Mouse (Mus musculus) CD4-positive helper T cell, adult 2 months (primary cell): Measurements from ENCODE around the gene Tmem14a.
A peak's percentile ranks its signal among the peaks of the same experiment; 100 is the strongest.
"Not testable (repeated sequence)": the region's sequence is repeated elsewhere in the genome, so short reads cannot be mapped to it uniquely, and the experiment has no call there.

Experiments
- DNase-seq: peaks from one replicate; pipeline ENCODE4 v3.0.0-alpha.2; 2012; ENCODE audit warnings: low read depth, missing footprints, low spot score

Gene Tmem14a

GRCm38 (mm10) chr1:21218489-21218919 lies at the start of gene Tmem14a:
Gene Tmem14a (plus strand): TSS chr1:21218575.
- DNase-seq: peak; percentile 91

GRCm38 (mm10) chr1:21185196-21185595 lies 33.2 kb upstream of the Tmem14a start:
- DNase-seq: no peak

DNA sequence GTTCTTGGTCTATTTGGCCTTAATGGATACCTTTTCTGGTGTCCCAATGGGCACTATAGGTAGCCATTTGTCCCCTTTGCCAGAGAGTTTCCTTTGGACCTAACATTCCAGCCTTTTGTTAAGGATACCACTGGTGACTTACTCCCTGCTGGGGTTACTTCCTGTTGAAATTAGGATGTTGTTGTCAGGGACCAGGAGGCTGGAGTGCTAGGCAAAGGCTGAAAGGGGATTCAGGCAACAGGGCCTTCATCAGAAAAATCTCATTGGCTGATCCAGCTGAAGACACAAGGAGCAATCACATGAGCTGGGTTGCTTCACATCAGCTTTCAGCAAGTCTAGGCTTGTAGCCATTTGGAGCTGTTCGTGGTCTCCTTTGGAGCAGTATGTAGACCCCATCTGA lies 12.1 kb upstream of the Tmem14a start:
- no peak for DNase-seq

DNA sequence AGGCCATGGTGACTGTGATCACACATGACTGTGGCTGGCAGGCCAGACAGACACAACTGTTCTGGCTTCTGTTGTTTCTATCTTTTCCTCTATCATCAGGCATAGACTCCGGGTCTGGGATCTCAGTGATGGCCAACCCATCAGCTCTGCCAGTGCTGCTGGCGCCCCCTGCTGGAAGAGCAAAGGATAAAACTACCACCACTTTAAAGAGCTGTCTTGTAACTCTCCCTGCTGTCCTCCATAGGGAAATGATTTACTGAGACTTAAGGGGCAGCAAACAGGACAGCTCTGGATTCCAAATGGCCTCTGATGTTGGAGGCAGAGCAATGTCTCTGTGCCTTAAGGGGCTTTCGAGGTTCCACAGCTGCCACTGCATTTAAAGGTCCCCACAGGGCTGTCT lies 4.8 kb upstream of the Tmem14a start:
- not testable (repeated sequence) for DNase-seq

DNA sequence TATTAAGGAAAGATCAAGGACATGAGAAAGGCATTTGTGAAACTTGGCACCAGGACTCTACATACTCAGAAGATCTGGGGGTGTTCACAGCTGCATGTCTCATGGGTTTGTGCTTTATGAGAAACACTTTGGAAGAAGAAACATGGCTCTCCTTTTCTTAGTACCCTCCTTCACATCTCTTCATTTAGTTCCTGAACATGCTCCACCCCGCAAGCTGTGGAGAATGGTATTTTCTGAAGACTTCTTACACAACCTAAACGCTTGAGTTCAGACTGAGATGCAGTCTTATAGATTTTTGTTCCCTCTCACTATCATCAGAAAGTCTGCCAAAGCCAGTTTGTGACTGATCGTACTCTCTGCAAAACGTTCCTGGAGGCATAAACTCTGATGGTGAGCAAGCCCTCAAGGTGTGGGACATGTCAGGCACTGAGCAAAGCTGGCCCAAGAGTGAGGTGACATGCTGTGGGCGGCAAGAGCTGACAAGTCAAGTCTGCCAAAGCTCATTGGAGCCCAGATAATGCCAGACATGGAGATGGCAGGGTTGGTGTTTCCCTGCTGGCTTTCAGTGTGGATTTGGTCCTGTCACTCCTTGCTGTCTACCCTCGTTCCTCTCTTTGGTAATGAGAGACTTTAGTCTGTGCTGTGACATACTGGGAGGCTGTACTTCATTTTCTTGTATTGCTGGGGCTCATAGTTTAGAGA lies 4.2 kb upstream of the Tmem14a start:
- DNase-seq: not testable (repeated sequence)

GRCm38 (mm10) chr1:21227756-21228395 lies 9.5 kb downstream of the Tmem14a start:
- no peak for DNase-seq

DNA sequence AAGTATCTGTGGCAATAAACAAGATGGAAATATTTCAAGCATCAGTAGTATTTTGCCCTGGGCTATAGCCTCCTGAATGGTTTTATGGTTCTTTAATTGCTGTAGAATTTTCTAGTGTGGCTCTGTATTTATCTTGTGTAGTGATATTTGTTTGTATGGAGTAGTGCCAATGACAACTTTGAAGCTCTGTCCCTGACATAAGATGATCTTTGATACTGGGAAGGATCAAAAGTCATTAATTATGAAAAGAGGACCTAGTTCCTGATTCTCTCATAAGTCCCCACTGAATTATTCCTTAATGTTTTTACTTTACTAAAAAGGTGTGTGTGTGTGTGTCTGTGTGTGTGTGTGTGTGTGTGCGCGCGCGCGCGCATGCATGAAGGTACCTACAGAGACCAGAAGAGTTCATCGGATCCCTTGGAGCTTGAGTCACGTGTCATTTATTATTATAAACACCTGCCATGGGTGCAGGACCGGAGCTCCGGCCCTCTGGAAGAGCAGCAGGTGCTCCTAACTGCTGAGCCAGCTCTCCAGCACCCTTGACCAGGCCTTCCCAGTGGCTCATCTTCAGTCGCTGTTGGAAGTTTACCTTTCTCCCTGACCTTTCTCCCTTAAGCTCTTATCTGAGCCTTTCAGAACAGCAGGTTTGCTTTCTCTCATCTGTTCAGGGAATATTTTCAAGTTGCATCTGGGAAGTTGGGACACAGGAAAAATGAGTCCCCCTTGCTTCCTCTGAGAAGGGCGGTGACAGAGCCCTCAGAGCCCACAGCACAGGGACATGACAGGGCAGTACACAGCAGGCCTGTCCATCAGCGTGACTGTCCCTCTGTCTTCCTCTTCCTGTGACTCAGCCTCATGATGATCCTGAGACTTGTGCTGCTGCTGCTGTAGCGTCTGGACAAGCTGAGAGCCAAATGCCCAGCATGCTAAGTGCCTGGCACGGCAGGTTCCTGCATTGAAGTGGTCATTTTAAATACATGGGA lies 10.7 kb downstream of the Tmem14a start:
- not testable (repeated sequence) for DNase-seq

DNA sequence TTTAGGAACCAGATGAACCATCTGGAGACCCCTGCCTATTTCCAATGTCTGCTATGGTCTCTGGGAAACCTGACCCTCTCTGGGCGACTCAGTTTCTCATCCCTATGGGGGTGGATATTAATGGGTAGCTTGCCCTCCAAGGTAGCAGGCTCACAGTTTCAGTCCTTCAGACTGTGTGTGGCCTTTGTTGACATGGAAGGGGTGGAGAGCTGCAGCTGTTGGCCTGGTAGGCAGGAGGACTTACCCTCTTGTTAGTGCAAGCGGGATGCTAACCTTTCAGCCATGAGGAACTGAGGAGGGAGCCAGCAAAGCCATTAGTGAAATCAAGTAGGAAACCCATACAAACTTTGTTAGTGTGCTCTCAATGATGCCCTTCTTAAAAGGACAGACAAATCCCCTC lies 12.0 kb downstream of the Tmem14a start:
- no peak for DNase-seq

DNA sequence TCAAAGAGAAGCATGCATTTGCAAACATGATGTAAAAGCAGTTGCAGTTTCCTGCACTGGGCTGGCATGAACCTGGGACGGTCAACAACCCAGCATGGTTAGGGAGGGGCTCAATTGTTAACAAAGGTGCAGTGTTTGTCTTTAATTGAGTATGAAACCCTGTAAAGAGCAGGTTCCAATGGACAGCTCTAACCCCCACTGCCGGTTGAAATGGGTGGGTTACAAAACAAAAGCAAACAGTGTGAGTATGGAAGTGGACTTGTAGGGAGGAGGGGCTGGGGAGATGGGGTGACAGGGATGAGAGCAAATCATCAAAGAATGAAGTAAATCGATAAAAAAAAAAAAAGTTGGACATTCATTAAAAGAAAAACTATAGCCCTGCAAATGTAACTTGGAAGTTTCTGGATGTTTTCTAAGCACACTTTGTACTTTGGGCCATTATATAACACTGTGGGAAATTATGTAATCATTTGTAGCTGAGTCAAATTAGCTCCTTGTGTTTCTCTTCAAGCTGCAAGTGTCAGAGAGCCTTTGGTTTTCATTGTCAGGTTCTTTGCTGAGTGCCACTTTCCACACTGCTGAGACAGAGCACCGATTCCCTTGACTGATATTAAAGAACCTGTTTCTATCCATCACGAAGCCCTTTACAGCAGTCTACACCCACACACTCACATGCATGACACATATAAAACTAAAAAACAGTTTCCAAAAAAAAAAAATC lies 13.5 kb downstream of the Tmem14a start:
- DNase-seq: no peak

DNA sequence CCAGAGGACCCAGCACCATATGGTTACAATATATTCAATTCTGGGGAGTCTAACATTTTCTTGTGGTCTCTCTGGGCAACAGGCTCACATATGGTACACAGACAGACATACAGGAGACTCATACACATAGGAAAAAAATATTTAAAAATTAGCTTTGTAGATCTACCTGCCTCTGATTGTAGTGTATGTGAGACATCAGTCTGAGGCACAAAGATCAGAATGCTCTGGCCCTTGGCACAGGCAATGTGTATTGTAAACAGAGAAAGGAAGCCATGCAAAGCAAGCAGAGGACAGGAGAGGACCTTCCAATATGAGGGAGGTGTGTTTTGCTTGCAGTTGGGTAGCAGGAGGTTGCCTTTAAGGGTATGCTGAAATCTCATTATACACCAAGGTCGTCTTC lies 14.1 kb downstream of the Tmem14a start:
- DNase-seq: no peak

DNA sequence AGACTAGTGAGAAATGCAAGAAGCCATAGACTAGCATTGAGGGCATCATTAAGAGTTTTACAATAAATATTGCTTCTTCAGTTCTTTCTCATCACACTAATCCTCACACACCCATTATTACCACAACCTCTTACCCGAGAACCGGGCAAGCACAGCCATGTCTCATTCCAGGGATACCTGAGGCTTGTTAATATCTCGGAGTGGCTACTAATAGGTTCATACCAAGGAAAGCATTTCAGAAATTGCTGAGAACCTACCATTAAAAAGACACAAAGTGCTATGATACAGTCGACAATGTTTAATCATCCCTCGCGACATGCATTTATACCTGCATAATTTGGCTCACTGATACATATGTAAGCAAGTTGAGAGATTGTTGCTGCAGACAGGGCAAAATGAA lies 17.0 kb downstream of the Tmem14a start:
- DNase-seq: no peak

- DNase-seq: no peak
Measured at GRCm38 (mm10) chr1:21239911-21240898, 21.8 kb downstream of the Tmem14a start, which contains the start of gene Gsta3. Gene Gsta3 (plus strand): TSS chr1:21240589.

DNA sequence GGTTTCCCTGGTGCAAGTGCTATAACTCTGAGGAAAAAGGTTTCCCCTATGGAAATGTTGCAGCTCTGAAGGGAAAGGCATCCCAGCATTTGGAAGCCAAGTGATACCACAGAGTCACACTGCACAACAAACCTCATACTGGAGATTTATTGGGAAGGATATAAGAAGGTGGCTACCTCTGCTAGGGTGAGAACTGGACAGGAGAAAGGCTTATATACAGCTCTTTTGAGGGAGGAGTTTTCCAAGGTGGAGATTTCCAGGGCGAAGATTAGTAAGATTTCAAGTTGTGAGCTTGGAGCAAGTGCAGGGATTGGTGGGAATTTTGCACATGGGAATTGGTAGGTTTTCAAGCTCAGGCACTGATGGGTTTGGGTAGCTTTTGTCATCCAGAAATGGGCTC lies 22.7 kb downstream of the Tmem14a start:
- DNase-seq: no peak

DNA sequence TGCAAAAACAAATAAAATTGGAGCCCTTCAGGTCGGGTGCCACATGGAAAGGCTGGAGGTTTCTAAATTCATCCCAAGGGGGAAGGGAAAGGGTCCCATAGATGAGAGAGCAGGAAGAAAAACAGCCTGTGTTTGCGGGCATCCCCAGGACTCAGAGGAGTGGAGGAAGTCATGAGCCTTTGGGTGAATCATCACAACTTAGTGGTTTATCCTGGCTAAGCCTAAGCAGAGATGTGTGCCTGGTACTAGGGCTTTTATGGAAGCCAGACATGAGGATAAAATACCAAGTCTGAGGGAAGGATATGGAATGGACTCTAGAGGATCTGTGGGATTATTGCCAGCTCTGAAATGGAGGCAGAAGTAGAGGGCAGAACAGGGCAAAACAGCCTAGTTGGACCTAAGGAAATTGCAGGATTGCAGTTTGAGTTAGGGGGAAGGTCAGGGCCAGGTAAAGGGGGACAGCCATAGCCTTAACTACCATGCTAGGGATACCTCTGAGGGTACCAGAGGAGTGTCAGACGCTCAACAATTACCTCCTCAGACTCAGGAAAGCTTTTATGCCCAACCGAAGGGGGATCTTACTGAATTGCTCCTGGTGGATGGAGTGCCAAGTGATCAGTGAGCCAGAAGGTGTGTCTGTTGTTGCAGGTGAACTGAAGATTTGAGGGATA lies 26.1 kb downstream of the Tmem14a start:
- DNase-seq: no peak

DNA sequence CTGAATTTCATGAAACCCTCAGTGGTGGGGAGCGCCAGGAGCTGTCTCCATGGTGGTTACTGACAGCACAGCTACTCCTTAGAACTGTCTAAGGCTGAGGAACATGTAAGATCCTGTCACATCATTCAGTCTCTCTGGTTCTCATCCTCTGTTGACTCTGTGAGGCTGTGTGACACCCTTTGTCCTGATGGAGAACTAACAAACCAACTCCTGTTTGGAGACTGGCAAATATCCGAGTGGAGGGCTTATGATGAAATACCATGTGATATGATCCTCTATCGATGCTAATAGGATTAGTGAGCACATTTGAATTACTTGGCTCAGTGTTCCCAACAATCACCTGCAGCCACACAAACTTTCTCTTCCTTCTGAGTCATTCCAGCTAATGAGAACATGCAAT lies 27.8 kb downstream of the Tmem14a start:
- DNase-seq: no peak

DNA sequence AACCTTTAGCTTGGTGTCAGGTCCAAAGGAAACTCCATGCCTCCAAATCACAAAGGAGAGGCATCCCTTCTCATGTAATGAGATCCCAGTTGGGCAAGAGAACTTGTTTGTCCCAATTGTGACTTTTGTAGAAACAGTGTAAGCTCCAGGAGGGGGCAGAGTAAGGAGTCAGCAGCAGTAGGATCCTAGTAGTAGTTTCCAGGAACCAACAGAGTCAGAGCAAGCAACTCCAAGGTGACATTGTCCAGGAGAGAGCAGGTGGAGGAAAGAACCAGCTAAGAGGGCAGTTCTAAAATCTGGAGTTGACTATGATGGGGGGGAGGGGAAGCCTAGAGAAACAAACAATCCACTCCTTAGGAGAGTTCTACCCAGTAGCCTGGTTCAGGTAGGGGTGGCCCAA lies 29.5 kb downstream of the Tmem14a start:
- DNase-seq: no peak

- no peak for DNase-seq
Measured at GRCm38 (mm10) chr1:21248560-21249390, 30.4 kb downstream of the Tmem14a start.

DNA sequence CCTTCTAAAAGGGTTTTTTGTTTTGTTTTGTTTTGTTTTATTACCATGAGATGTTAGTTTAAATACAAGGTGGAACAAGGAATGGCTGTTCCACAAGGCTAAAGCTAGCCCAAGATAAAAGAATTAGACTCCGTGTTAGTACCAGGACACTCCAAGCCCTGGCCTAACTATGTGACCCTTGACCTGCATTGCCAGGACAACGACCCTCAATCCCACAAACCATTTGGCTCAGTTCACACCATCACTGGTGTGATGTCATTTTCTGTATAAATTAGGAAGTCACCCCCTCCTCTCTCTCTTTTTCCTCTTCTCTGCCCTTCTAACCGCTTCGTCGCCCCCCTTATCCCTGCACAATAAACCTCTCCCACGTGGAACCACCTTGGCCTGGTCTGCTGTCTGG lies 33.3 kb downstream of the Tmem14a start:
- DNase-seq: no peak
